8 mouse cellular contexts compared by ENCODE assay signal in the genomic region with DNA sequence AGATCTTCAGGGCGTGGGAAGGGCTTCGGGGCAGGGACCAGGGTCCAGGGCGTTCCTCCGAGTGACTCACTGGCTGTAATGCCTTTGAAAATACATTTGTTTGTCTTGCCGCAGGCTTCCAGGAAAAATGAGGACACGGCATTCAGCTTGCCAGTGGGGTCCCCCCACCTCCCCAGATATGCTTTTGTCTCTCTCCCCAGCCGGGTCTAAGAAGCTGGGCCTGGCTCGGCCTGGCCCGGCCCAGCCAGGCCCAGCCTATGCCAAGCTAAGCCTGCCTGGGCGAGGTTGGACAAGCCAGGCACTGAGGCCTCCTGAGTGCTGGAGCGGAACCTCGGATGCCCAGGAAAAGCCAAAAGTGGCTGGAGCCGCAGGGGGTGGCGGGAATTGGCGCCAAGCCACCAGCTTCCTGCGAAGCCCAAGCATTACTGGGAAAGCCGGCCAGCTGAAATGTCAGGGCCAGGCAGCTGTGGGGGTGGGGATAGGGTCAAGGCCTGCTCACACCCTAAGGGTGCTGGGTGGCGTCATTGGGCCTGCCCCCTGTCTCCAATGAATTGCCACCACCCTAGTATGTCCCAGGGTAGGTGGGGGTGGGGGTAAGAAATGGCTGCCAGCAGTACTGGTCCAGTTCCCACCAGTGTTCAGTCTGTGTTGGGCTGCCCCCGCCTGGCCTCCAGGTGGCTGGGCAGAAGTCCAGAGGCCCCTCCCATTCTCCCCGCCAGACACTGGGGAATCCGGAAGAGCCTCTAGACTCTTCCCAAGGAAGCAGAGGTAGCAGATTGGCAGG.
A peak's percentile ranks its signal among the peaks of the same experiment; 100 is the strongest.
DNase-seq lines count a peak whose midpoint lies in the region; ATAC-seq and TF ChIP-seq lines count a peak whose summit lies in the region.

No protein-coding gene starts in this region.

- peak; percentile 96 to 99 for DNase-seq in adrenal gland, adult (ENCODE audit: inconsistent age in 2 of 2, low spot score in 1 of 2)
- DNase-seq in cerebellum, adult 9-11 months = peak; percentile 86
- DNase-seq in gastrocnemius, adult 18-20 months (ENCODE audit: low spot score) = peak; percentile 90
- peak; percentile 71 to 77 for DNase-seq in layer of hippocampus, postnatal 10 days (ENCODE audit: low spot score in 2 of 2)
- no peak for DNase-seq in midbrain, embryonic 10.5 days (ENCODE audit: low spot score)
- peak; percentile 92 for DNase-seq in stomach, postnatal 0 days (ENCODE audit: low spot score)
- no peak for DNase-seq in thymus, postnatal 0 days (ENCODE audit: low spot score)

- H3K27me3 ChIP-seq in hindbrain, embryonic 13.5 days = no peaks in the 10 kb centered on the region
- H3K27me3 ChIP-seq in midbrain, embryonic 10.5 days (ENCODE audit: low read depth, poor library complexity, severe bottlenecking) = no peaks in the 10 kb centered on the region
- no peaks in the 10 kb centered on the region for H3K27me3 ChIP-seq in stomach, postnatal 0 days (ENCODE audit: control insufficient read depth, insufficient read depth, low read length)

- H3K4me2 ChIP-seq in hindbrain, embryonic 13.5 days = no peak overlapping the region
- H3K4me2 ChIP-seq in stomach, postnatal 0 days (replicated peaks; ENCODE audit: low read depth) = peak overlapping the region; percentile 20

- H3K36me3 ChIP-seq in hindbrain, embryonic 13.5 days = peaks cover 90% of the 10 kb centered on the region
- H3K36me3 ChIP-seq in midbrain, embryonic 10.5 days = peaks cover 100% of the 10 kb centered on the region
- H3K36me3 ChIP-seq in stomach, postnatal 0 days (ENCODE audit: control insufficient read depth, insufficient read depth, low read length) = peaks cover 32% of the 10 kb centered on the region

- peak; percentile 48 for TF ChIP-seq CTCF in stomach, postnatal 0 days (IDR thresholded peaks at IDR 0.05; ENCODE audit: low read depth)

- TF ChIP-seq EP300 in stomach, postnatal 0 days (optimal IDR thresholded peaks at IDR 0.05) = peak; percentile 79

- peaks cover 29% of the 10 kb centered on the region for H3K4me1 ChIP-seq in hindbrain, embryonic 13.5 days (replicated peaks)
- H3K4me1 ChIP-seq in midbrain, embryonic 10.5 days = peaks cover 8% of the 10 kb centered on the region
- H3K4me1 ChIP-seq in stomach, postnatal 0 days (replicated peaks; ENCODE audit: control insufficient read depth, insufficient read depth) = peaks cover 15% of the 10 kb centered on the region

- ATAC-seq in hindbrain, embryonic 13.5 days (ENCODE audit: low FRiP score) = peak; percentile 80
- ATAC-seq in stomach, postnatal 0 days (ENCODE audit: low FRiP score, low TSS enrichment) = peak; percentile 92

- 52% methylated on average over 21 of the region's 21 CpGs for WGBS in hindbrain, embryonic 13.5 days
- WGBS in midbrain, embryonic 10.5 days = 80% methylated on average over 21 of the region's 21 CpGs
- 10% methylated on average over 21 of the region's 21 CpGs for WGBS in stomach, postnatal 0 days

- peak overlapping the region; percentile 51; the same call in 1 of the 2 replicates for H3K9ac ChIP-seq in hindbrain, embryonic 13.5 days
- H3K9ac ChIP-seq in stomach, postnatal 0 days (ENCODE audit: low read length) = peak overlapping the region; percentile 35; the same call in 1 of the 2 replicates

- no peak overlapping the region for H3K4me3 ChIP-seq in hindbrain, embryonic 13.5 days
- no peak overlapping the region for H3K4me3 ChIP-seq in midbrain, embryonic 10.5 days
- H3K4me3 ChIP-seq in stomach, postnatal 0 days (ENCODE audit: low read depth, low read length) = no peak overlapping the region

- no peaks in the 10 kb centered on the region for H3K9me3 ChIP-seq in hindbrain, embryonic 13.5 days
- H3K9me3 ChIP-seq in midbrain, embryonic 10.5 days (replicated peaks) = no peaks in the 10 kb centered on the region
- H3K9me3 ChIP-seq in stomach, postnatal 0 days (ENCODE audit: control insufficient read depth, low read length) = no peaks in the 10 kb centered on the region

- H3K27ac ChIP-seq in hindbrain, embryonic 13.5 days = peak overlapping the region; percentile 86
- H3K27ac ChIP-seq in midbrain, embryonic 10.5 days (replicated peaks) = 0 out of 2 replicates have a peak overlapping the region, but pooled peaks have one; percentile 14
- peak overlapping the region; percentile 97 for H3K27ac ChIP-seq in stomach, postnatal 0 days (replicated peaks)

Comparison
In these comparisons a context has a peak if more than half of its experiments do, and no peak if none do; other contexts are left out.
1. DNase-seq: peak in adrenal gland, adult (2 of 2), cerebellum, adult 9-11 months (single experiment), gastrocnemius, adult 18-20 months (single experiment), layer of hippocampus, postnatal 10 days (2 of 2) and stomach, postnatal 0 days (single experiment); none in midbrain, embryonic 10.5 days (single experiment) and thymus, postnatal 0 days (single experiment).
2. H3K27ac ChIP-seq: peak in every context shown above with its lines; median percentile 97 in stomach, postnatal 0 days; 86 in hindbrain, embryonic 13.5 days; 14 in midbrain, embryonic 10.5 days.